Mouse (Mus musculus): ENCODE results near the gene As3mt.

DNA sequence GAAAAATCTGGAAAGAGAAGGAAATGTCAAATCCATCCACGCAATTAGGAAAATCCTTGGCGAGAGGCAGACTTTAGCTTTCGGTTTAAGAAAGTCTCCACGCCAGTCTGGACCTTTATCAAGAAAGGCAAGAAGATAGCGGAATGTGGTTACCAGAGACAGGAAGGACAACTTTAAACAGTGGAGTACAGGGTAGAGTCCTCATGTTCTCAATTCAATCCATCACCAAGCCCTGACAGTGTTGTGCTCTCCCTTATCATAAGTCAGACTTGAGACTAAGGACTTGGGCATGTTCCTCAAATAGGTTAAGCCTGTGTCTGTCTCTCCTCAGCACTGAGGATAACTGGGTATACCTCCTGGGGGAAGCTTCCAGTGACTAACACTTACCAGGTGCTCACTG lies 37.5 kb upstream of the As3mt start:
- TF ChIP-seq POLR2A (IDR thresholded peaks at IDR 0.05; ENCODE audit: low read depth, low read length) (no peak), CTCF (conservative IDR thresholded peaks at IDR 0.05; ENCODE audit: insufficient read depth, insufficient read length, low read depth, low read length) (no peak)

All from kidney, adult 2 months (tissue).